Mouse (Mus musculus): ENCODE data around the gene Gfra1. TPM values are rescaled to one million over a fixed set of nuclear protein-coding genes. Genes with fewer than 3 reads are reported as not detected.

Gene Gfra1
- polyA plus RNA-seq, 1 experiment from 2014 or later: 3.2 TPM

GRCm38 (mm10) chr19:58391796-58392195 is 63.9 kb downstream of the Gfra1 start:
- H3K4me2 ChIP-seq (ENCODE audit: low read length): no peak overlapping the region
- no peak overlapping the region for H3K4me3 ChIP-seq (ENCODE audit: control insufficient read depth in 1 of 2, insufficient read depth in 1 of 2, low read depth in 1 of 2, low read length in 2 of 2)
- H3K9ac ChIP-seq (ENCODE audit: low read length): no peak overlapping the region
- no peaks in the 10 kb centered on the region for H3K9me3 ChIP-seq (ENCODE audit: control insufficient read depth, low read length)
- 69% methylated on average over 5 of the region's 5 CpGs for WGBS
- ATAC-seq (ENCODE audit: insufficient number of reproducible peaks, insufficient read depth, low FRiP score, low read depth): no peak
- H3K36me3 ChIP-seq (ENCODE audit: control insufficient read depth, insufficient read depth, low read length): no peaks in the 10 kb centered on the region
- H3K27ac ChIP-seq (replicated peaks in 1 of 2; ENCODE audit: control insufficient read depth in 1 of 2, insufficient read depth in 1 of 2, low read depth in 2 of 2, low read length in 2 of 2): no peak overlapping the region
- no peaks in the 10 kb centered on the region for H3K4me1 ChIP-seq (ENCODE audit: control insufficient read depth in 2 of 2, insufficient read depth in 2 of 2, low read length in 2 of 2)
- H3K27me3 ChIP-seq (ENCODE audit: control insufficient read depth, insufficient read depth, low read length): no peaks in the 10 kb centered on the region

DNA sequence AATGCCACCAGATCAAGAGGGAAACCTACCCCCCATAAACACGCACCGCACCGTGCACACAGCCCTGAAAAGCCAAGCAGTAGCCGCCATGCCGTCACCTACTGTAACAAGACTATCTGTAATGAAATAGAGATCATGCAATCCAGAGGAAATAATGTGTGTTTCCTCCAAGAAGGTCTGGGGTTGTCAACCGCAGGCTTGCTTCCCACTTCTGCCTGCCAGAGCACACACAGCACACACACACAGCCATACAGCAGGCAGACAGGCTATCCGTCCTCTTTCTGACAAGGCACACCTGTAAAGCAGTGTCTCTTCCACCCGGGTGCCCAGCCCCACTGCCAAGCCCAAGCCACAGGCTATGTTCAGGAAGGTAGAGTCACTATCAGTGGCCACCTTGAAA is 66.2 kb downstream of the Gfra1 start:
- no peak for ATAC-seq (ENCODE audit: insufficient number of reproducible peaks, insufficient read depth, low FRiP score, low read depth)
- Histone ChIP-seq H3K4me2 (ENCODE audit: low read length) (no peak overlapping the region), H3K27me3 (ENCODE audit: control insufficient read depth, insufficient read depth, low read length) (no peaks in the 10 kb centered on the region), H3K4me1 (ENCODE audit: control insufficient read depth in 2 of 2, insufficient read depth in 2 of 2, low read length in 2 of 2) (no peaks in the 10 kb centered on the region), H3K9me3 (ENCODE audit: control insufficient read depth, low read length) (no peaks in the 10 kb centered on the region), H3K4me3 (ENCODE audit: control insufficient read depth in 1 of 2, insufficient read depth in 1 of 2, low read depth in 1 of 2, low read length in 2 of 2) (no peak overlapping the region), H3K36me3 (ENCODE audit: control insufficient read depth, insufficient read depth, low read length) (no peaks in the 10 kb centered on the region), H3K27ac (replicated peaks in 1 of 2; ENCODE audit: control insufficient read depth in 1 of 2, insufficient read depth in 1 of 2, low read depth in 2 of 2, low read length in 2 of 2) (no peak overlapping the region), H3K9ac (ENCODE audit: low read length) (no peak overlapping the region)
- WGBS: 86% methylated on average over 8 of the region's 8 CpGs

- Histone ChIP-seq H3K9me3 (ENCODE audit: control insufficient read depth, low read length) (no peaks in the 10 kb centered on the region), H3K4me2 (ENCODE audit: low read length) (no peak overlapping the region), H3K9ac (ENCODE audit: low read length) (no peak overlapping the region), H3K27me3 (ENCODE audit: control insufficient read depth, insufficient read depth, low read length) (no peaks in the 10 kb centered on the region), H3K4me1 (ENCODE audit: control insufficient read depth in 2 of 2, insufficient read depth in 2 of 2, low read length in 2 of 2) (no peaks in the 10 kb centered on the region), H3K27ac (replicated peaks in 1 of 2; ENCODE audit: control insufficient read depth in 1 of 2, insufficient read depth in 1 of 2, low read depth in 2 of 2, low read length in 2 of 2) (no peak overlapping the region), H3K4me3 (ENCODE audit: control insufficient read depth in 1 of 2, insufficient read depth in 1 of 2, low read depth in 1 of 2, low read length in 2 of 2) (no peak overlapping the region), H3K36me3 (ENCODE audit: control insufficient read depth, insufficient read depth, low read length) (no peaks in the 10 kb centered on the region)
- ATAC-seq (ENCODE audit: insufficient number of reproducible peaks, insufficient read depth, low FRiP score, low read depth): no peak
- 88% methylated on average over 18 of the region's 18 CpGs for WGBS
Measured at GRCm38 (mm10) chr19:58388851-58389447, 66.8 kb downstream of the Gfra1 start.

DNA sequence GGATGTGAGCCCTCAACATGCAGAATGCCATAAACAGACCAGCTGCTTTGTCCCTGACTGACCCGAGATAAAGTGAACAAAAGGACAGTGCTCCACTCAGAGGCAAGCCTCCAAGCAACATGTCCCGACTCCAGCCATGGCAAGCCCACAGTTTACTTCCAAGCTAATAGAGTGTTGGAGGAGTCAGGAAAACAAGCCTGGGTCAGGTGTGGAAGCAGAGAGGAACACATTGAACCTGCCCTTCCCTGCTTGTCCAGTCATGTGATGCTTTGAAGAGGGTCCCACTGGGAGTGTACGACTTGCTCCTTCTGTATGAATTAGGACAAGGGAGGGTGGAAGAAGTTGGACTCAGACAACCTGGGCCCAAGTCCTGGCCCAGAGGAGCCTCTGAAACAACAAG is 72.4 kb downstream of the Gfra1 start:
- no peaks in the 10 kb centered on the region for H3K27me3 ChIP-seq (ENCODE audit: control insufficient read depth, insufficient read depth, low read length)
- H3K9me3 ChIP-seq (ENCODE audit: control insufficient read depth, low read length): no peaks in the 10 kb centered on the region
- no peak overlapping the region for H3K4me2 ChIP-seq (ENCODE audit: low read length)
- no peak overlapping the region for H3K4me3 ChIP-seq (ENCODE audit: control insufficient read depth in 1 of 2, insufficient read depth in 1 of 2, low read depth in 1 of 2, low read length in 2 of 2)
- 48% methylated on average over 3 of the region's 3 CpGs for WGBS
- no peaks in the 10 kb centered on the region; a peak in 1 of 4 replicates for H3K4me1 ChIP-seq (ENCODE audit: control insufficient read depth in 2 of 2, insufficient read depth in 2 of 2, low read length in 2 of 2)
- H3K9ac ChIP-seq (ENCODE audit: low read length): no peak overlapping the region
- H3K27ac ChIP-seq (replicated peaks in 1 of 2; ENCODE audit: control insufficient read depth in 1 of 2, insufficient read depth in 1 of 2, low read depth in 2 of 2, low read length in 2 of 2): no peak overlapping the region
- no peaks in the 10 kb centered on the region for H3K36me3 ChIP-seq (ENCODE audit: control insufficient read depth, insufficient read depth, low read length)
- ATAC-seq (ENCODE audit: insufficient number of reproducible peaks, insufficient read depth, low FRiP score, low read depth): no peak

DNA sequence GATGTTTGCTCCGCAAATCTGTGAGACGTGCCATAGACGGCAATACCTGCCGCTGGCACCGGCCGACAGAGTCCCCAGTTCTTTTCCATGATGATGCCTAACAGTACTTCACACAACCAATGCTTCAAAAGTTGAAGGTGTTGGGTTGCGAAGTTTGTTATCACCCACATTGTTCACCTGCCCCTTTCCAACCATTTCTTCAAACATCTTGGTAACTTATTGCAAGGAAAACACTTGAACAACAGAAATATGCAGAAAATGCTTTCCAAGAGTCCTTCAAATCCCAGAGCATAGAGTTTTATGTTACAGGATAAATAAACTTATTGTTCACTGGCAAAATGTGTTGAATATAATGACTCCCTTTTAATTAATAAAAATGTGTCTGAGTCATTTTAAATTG is 73.2 kb downstream of the Gfra1 start:
- Histone ChIP-seq H3K27ac (replicated peaks in 1 of 2; ENCODE audit: control insufficient read depth in 1 of 2, insufficient read depth in 1 of 2, low read depth in 2 of 2, low read length in 2 of 2) (no peak overlapping the region), H3K4me2 (ENCODE audit: low read length) (no peak overlapping the region), H3K36me3 (ENCODE audit: control insufficient read depth, insufficient read depth, low read length) (no peaks in the 10 kb centered on the region), H3K4me3 (ENCODE audit: control insufficient read depth in 1 of 2, insufficient read depth in 1 of 2, low read depth in 1 of 2, low read length in 2 of 2) (no peak overlapping the region), H3K9ac (ENCODE audit: low read length) (no peak overlapping the region), H3K9me3 (ENCODE audit: control insufficient read depth, low read length) (no peaks in the 10 kb centered on the region), H3K4me1 (ENCODE audit: control insufficient read depth in 2 of 2, insufficient read depth in 2 of 2, low read length in 2 of 2) (no peaks in the 10 kb centered on the region; a peak in 2 of 4 replicates), H3K27me3 (ENCODE audit: control insufficient read depth, insufficient read depth, low read length) (no peaks in the 10 kb centered on the region)
- no peak for ATAC-seq (ENCODE audit: insufficient number of reproducible peaks, insufficient read depth, low FRiP score, low read depth)
- WGBS: 97% methylated on average over 7 of the region's 7 CpGs

DNA sequence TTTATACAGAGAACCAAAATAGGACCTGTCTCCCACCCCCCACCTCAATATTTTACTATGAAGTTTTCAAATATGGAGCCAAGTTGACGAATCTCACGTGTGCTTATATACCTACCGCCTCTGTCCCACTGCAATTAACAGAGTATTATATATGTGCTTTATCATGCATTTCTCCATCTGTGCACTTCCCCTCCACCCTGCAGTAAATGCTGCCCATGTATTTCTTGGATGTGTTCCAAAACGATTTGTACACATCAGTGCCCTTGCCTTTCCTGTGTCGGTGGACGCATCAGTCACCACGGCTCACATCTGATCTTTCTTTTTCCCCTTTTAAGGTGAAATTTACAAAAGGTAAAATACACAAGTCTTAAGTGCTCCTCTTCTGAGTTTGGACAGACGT is 77.7 kb downstream of the Gfra1 start:
- Histone ChIP-seq H3K9ac (ENCODE audit: low read length) (no peak overlapping the region), H3K27ac (replicated peaks in 1 of 2; ENCODE audit: control insufficient read depth in 1 of 2, insufficient read depth in 1 of 2, low read depth in 2 of 2, low read length in 2 of 2) (no peak overlapping the region), H3K4me3 (ENCODE audit: control insufficient read depth in 1 of 2, insufficient read depth in 1 of 2, low read depth in 1 of 2, low read length in 2 of 2) (no peak overlapping the region), H3K4me1 (ENCODE audit: control insufficient read depth in 2 of 2, insufficient read depth in 2 of 2, low read length in 2 of 2) (no peaks in the 10 kb centered on the region; a peak in 2 of 4 replicates), H3K4me2 (ENCODE audit: low read length) (no peak overlapping the region), H3K27me3 (ENCODE audit: control insufficient read depth, insufficient read depth, low read length) (no peaks in the 10 kb centered on the region), H3K9me3 (ENCODE audit: control insufficient read depth, low read length) (no peaks in the 10 kb centered on the region), H3K36me3 (ENCODE audit: control insufficient read depth, insufficient read depth, low read length) (no peaks in the 10 kb centered on the region)
- ATAC-seq (ENCODE audit: insufficient number of reproducible peaks, insufficient read depth, low FRiP score, low read depth): no peak
- WGBS: 55% methylated on average over 8 of the region's 8 CpGs

DNA sequence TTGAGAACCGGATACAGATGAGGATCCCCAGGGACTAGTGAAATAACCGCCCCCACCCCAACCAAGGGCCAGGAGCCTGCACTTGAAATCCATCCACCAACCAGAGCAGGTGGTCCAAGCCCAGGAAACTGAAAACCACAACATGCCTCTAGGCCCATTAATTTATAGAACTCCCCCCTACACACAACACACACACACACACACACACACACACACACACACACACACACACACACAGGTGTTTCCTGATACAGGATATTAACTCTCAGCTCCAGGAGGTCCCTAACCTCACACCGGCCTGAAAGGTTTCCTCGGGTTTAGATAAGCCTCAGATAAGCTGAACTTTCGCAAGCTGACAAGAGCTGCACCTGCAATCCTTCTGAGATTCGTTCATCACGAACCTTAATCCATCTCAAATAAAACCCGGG is 79.0 kb downstream of the Gfra1 start:
- Histone ChIP-seq H3K9me3 (ENCODE audit: control insufficient read depth, low read length) (no peaks in the 10 kb centered on the region), H3K4me1 (ENCODE audit: control insufficient read depth in 2 of 2, insufficient read depth in 2 of 2, low read length in 2 of 2) (no peaks in the 10 kb centered on the region; a peak in 2 of 4 replicates), H3K36me3 (ENCODE audit: control insufficient read depth, insufficient read depth, low read length) (no peaks in the 10 kb centered on the region), H3K4me3 (ENCODE audit: control insufficient read depth in 1 of 2, insufficient read depth in 1 of 2, low read depth in 1 of 2, low read length in 2 of 2) (no peak overlapping the region), H3K4me2 (ENCODE audit: low read length) (no peak overlapping the region), H3K27ac (replicated peaks in 1 of 2; ENCODE audit: control insufficient read depth in 1 of 2, insufficient read depth in 1 of 2, low read depth in 2 of 2, low read length in 2 of 2) (no peak overlapping the region), H3K9ac (ENCODE audit: low read length) (no peak overlapping the region), H3K27me3 (ENCODE audit: control insufficient read depth, insufficient read depth, low read length) (no peaks in the 10 kb centered on the region)
- ATAC-seq (ENCODE audit: insufficient number of reproducible peaks, insufficient read depth, low FRiP score, low read depth): no peak
- WGBS: 68% methylated on average over 8 of the region's 8 CpGs

DNA sequence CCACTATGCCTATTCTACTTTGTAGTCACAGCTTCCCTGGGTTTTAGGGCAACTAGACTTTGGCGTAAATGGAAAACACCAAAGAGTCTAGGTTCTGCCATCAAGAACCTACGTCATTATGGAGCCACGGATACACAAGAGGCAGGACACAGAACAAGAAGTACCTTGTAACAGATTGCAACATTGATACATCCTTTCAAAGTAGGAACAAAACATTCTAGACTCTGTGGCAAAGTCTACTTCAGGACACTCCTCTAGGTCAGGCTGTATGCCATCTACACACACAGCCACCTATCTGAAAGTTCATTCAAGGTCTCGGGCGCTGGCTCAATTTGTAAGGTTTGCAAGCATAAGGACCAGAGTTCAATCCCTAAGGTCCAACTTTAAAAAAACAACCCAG is 81.1 kb downstream of the Gfra1 start:
- Histone ChIP-seq H3K4me3 (ENCODE audit: control insufficient read depth in 1 of 2, insufficient read depth in 1 of 2, low read depth in 1 of 2, low read length in 2 of 2) (no peak overlapping the region), H3K36me3 (ENCODE audit: control insufficient read depth, insufficient read depth, low read length) (no peaks in the 10 kb centered on the region), H3K27me3 (ENCODE audit: control insufficient read depth, insufficient read depth, low read length) (no peaks in the 10 kb centered on the region), H3K27ac (replicated peaks in 1 of 2; ENCODE audit: control insufficient read depth in 1 of 2, insufficient read depth in 1 of 2, low read depth in 2 of 2, low read length in 2 of 2) (no peak overlapping the region), H3K9me3 (ENCODE audit: control insufficient read depth, low read length) (no peaks in the 10 kb centered on the region), H3K4me1 (ENCODE audit: control insufficient read depth in 2 of 2, insufficient read depth in 2 of 2, low read length in 2 of 2) (no peaks in the 10 kb centered on the region; a peak in 1 of 4 replicates), H3K9ac (ENCODE audit: low read length) (no peak overlapping the region), H3K4me2 (ENCODE audit: low read length) (no peak overlapping the region)
- ATAC-seq (ENCODE audit: insufficient number of reproducible peaks, insufficient read depth, low FRiP score, low read depth): no peak
- 92% methylated on average over 5 of the region's 5 CpGs for WGBS
